Comparison of ENCODE assay signal across 8 mouse cellular contexts in genomic region chr14:49065529-49066273, GRCm38 (mm10). TPM values are rescaled to one million over a fixed set of nuclear protein-coding genes. Genes with fewer than 3 reads are reported as not detected.
DNase-seq lines count a peak whose midpoint lies in the region; ATAC-seq lines count a peak whose summit lies in the region.

Gene Ap5m1, plus strand, starts transcription at chr14:49066097.

- no peaks in the 10 kb centered on the region for H3K36me3 ChIP-seq in neural tube, embryonic 11.5 days (ENCODE audit: control insufficient read depth, insufficient read depth, low read length)
- H3K36me3 ChIP-seq in forebrain, embryonic 10.5 days (replicated peaks), result peaks cover 6% of the 10 kb centered on the region
- no peaks in the 10 kb centered on the region for H3K36me3 ChIP-seq in midbrain, embryonic 15.5 days (replicated peaks)

- no peaks in the 10 kb centered on the region for H3K9me3 ChIP-seq in neural tube, embryonic 11.5 days (ENCODE audit: control insufficient read depth, low read length)
- H3K9me3 ChIP-seq in forebrain, embryonic 10.5 days, result no peaks in the 10 kb centered on the region
- no peaks in the 10 kb centered on the region for H3K9me3 ChIP-seq in midbrain, embryonic 15.5 days

- no peaks in the 10 kb centered on the region for H3K27me3 ChIP-seq in neural tube, embryonic 11.5 days (ENCODE audit: control insufficient read depth, insufficient read depth, low read length)
- no peaks in the 10 kb centered on the region for H3K27me3 ChIP-seq in forebrain, embryonic 10.5 days (ENCODE audit: poor library complexity, severe bottlenecking)
- no peaks in the 10 kb centered on the region for H3K27me3 ChIP-seq in midbrain, embryonic 15.5 days (replicated peaks)

- DNase-seq in neural tube, embryonic 11.5 days (ENCODE audit: low spot score), result no peak
- no peak for DNase-seq in neural tube, embryonic 10.5 days (ENCODE audit: extremely low spot score, low spot score)
- peak; percentile 29 for DNase-seq in ZHBTc4 (ENCODE audit: low read depth, low spot score)
- no peak for DNase-seq in forebrain, embryonic 10.5 days (ENCODE audit: extremely low spot score, low spot score)
- DNase-seq in heart, postnatal 36 days, result no peak
- DNase-seq in left cerebral cortex, postnatal 36 days (ENCODE audit: low spot score in 2 of 2), result no peak
- peak; percentile 8 for DNase-seq in thymus, postnatal 4 days

- H3K4me2 ChIP-seq in neural tube, embryonic 11.5 days (ENCODE audit: low read depth), result peak within 1 kb of the TSS; percentile 75
- peak within 1 kb of the TSS; percentile 77 for H3K4me2 ChIP-seq in midbrain, embryonic 15.5 days

- under 1% methylated on average over 34 of the region's 62 CpGs for WGBS in neural tube, embryonic 11.5 days
- under 1% methylated on average over 58 of the region's 62 CpGs for WGBS in forebrain, embryonic 10.5 days
- under 1% methylated on average over 49 of the region's 62 CpGs for WGBS in midbrain, embryonic 15.5 days

- H3K4me3 ChIP-seq in neural tube, embryonic 11.5 days (ENCODE audit: low read depth, low read length), result peak within 1 kb of the TSS; percentile 94
- peak within 1 kb of the TSS; percentile 98 for H3K4me3 ChIP-seq in forebrain, embryonic 10.5 days
- H3K4me3 ChIP-seq in midbrain, embryonic 15.5 days, result peak within 1 kb of the TSS; percentile 87

- ATAC-seq in neural tube, embryonic 11.5 days (ENCODE audit: insufficient read depth, low FRiP score, low TSS enrichment), result peak; percentile 77
- peak; percentile 71 for ATAC-seq in midbrain, embryonic 15.5 days (replicated peaks)

- H3K4me1 ChIP-seq in neural tube, embryonic 11.5 days (ENCODE audit: control insufficient read depth, insufficient read depth, low read length), result peaks cover 10% of the 10 kb centered on the region; the same call in 1 of the 2 replicates
- peaks cover 36% of the 10 kb centered on the region for H3K4me1 ChIP-seq in forebrain, embryonic 10.5 days
- H3K4me1 ChIP-seq in midbrain, embryonic 15.5 days, result peaks cover 25% of the 10 kb centered on the region

- peak within 1 kb of the TSS; percentile 98 for H3K9ac ChIP-seq in neural tube, embryonic 11.5 days (ENCODE audit: low read length)
- H3K9ac ChIP-seq in midbrain, embryonic 15.5 days, result peak within 1 kb of the TSS; percentile 93

- peak within 1 kb of the TSS; percentile 99 for H3K27ac ChIP-seq in neural tube, embryonic 11.5 days (ENCODE audit: low read depth, low read length)
- H3K27ac ChIP-seq in forebrain, embryonic 10.5 days, result peak within 1 kb of the TSS; percentile 99
- peak within 1 kb of the TSS; percentile 98 for H3K27ac ChIP-seq in midbrain, embryonic 15.5 days

- intact Hi-C loops in heart, postnatal 36 days (cut with DNase I), result loop anchor here (5.0 to 10.0 kb wide), 3 partner anchors 107 to 941 kb away; partner anchors contain the start of genes Naa30, Peli2 and Tmem260
- intact Hi-C loops in left cerebral cortex, postnatal 36 days (cut with DNase I), result loop anchor here (5.0 kb wide), 2 partner anchors 107 to 618 kb away; partner anchors contain the start of genes Naa30 and Tmem260

RNA-seq across cellular contexts. Expression of gene Ap5m1, which starts in this region (rescaled TPM):
- 34.8 and 36.8 TPM in 2 replicates for polyA plus RNA-seq in neural tube, embryonic 11.5 days (2014; fragmentation: Nextera tagmentation; extraction: Ambion mirVana)
- 30.8 and 32.3 TPM in 2 replicates for polyA plus RNA-seq in forebrain, embryonic 10.5 days (2016; fragmentation: Nextera tagmentation; extraction: Ambion mirVana)
- total RNA-seq in heart, postnatal 36 days (2021), result 10 to 100 TPM; 10.7 to 11.0 TPM
- total RNA-seq in left cerebral cortex, postnatal 36 days (2021), result 10 to 100 TPM; 19.9 to 24.6 TPM
- polyA plus RNA-seq in midbrain, embryonic 15.5 days (2015; fragmentation: Nextera tagmentation; extraction: Ambion mirVana), result 19.0 and 22.2 TPM in 2 replicates

Comparison
In these comparisons a context has a peak if more than half of its experiments do, and no peak if none do; other contexts are left out.
1. DNase-seq: peak in ZHBTc4 (single experiment) and thymus, postnatal 4 days (single experiment); none in neural tube, embryonic 11.5 days (single experiment), neural tube, embryonic 10.5 days (single experiment), forebrain, embryonic 10.5 days (single experiment), heart, postnatal 36 days (0 of 2) and left cerebral cortex, postnatal 36 days (0 of 2).
2. Peak in every context shown above with its lines, with median percentiles within 50 percentile points of each other: H3K27ac ChIP-seq and H3K4me3 ChIP-seq.